Mouse (Mus musculus) myocyte (in vitro differentiated cells): ENCODE data around the gene Vcp.

Experiments used
- CEBPB ChIP-seq: IDR thresholded peaks from 2 replicates; pipeline ENCODE4 v1.6.1; 2011; ENCODE audit warnings: mild to moderate bottlenecking, moderate library complexity; ENCODE audit not compliant: poor library complexity, insufficient read depth, severe bottlenecking
- E2F4 ChIP-seq: IDR thresholded peaks from one replicate; pipeline ENCODE4 v1.6.1; 2011; ENCODE audit warnings: mild to moderate bottlenecking, control low read depth, moderate library complexity; ENCODE audit not compliant: insufficient read depth
- MAX ChIP-seq: IDR thresholded peaks from one replicate; pipeline ENCODE4 v1.6.1; 2011; ENCODE audit warnings: low read depth, mild to moderate bottlenecking, control low read depth
- MYOD1 ChIP-seq, 3 experiments: IDR thresholded peaks; one replicate each; pipeline ENCODE4 v1.6.1; 2011; ENCODE audit warnings: control low read depth in 2 of 3, low read depth in 2 of 3, mild to moderate bottlenecking in 2 of 3, moderate library complexity in 1 of 3; ENCODE audit not compliant: insufficient read length in 2 of 3, control insufficient read depth in 1 of 3
- POLR2A ChIP-seq: IDR thresholded peaks from one replicate; pipeline ENCODE4 v1.6.1; 2011; ENCODE audit warnings: low read depth, mild to moderate bottlenecking, control low read depth, moderate library complexity; ENCODE audit not compliant: insufficient read length
- TCF12 ChIP-seq: IDR thresholded peaks from one replicate; pipeline ENCODE4 v1.6.1; 2011; ENCODE audit warnings: mild to moderate bottlenecking, control low read depth; ENCODE audit not compliant: poor library complexity, insufficient read depth, severe bottlenecking
- TCF3 ChIP-seq: IDR thresholded peaks from one replicate; pipeline ENCODE4 v1.6.1; 2011; ENCODE audit warnings: low read depth, control low read depth; ENCODE audit not compliant: insufficient read length

- TF ChIP-seq E2F4 (no peak), POLR2A (peak; percentile 49), CEBPB (no peak), MAX (no peak), TCF12 (no peak), MYOD1 (IDR thresholded peaks at IDR 0.05; ENCODE audit: control insufficient read depth in 1 of 3, insufficient read length in 2 of 3, low read depth in 2 of 3) (peak in 2 of 3 experiments; percentile 12 to 20), TCF3 (no peak)
Observed at GRCm38 (mm10) chr4:43025084-43025960, 25.0 kb upstream of the Vcp start, which contains the start of gene Pigo.
